Mouse (Mus musculus): ENCODE data around the gene Fstl1. TPM values are rescaled to one million over a fixed set of nuclear protein-coding genes. Genes with fewer than 3 reads are reported as not detected.
A peak's percentile ranks its signal among the peaks of the same experiment; 100 is the strongest.

Gene Fstl1
- polyA plus RNA-seq, 1 experiment: 25.8 TPM

DNA sequence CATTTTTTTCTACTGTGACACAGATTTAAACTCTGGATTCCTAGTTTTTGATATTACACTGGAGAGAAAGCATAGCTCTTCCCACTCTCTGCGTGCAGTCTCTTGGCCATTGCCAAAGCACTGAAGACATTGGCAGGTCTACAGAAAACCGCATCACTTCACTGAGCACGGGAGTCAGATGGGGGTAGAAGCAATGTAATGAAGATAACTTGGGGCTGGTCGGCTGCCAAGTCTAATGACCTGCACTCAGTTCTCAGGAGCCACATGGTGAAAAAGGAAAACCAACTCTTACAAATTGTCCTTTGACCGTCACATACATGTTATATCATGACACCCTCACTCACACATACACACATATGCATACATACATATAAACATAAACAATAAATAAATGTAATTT, 47.3 kb downstream of the Fstl1 start:
- WGBS: 40% methylated on average over 5 of the region's 5 CpGs
- H3K27ac ChIP-seq (ENCODE audit: insufficient read depth, low read depth, low read length): no peak overlapping the region
- H3K4me1 ChIP-seq (ENCODE audit: control insufficient read depth, insufficient read depth, low read length): no peaks in the 10 kb centered on the region
- no peaks in the 10 kb centered on the region for H3K36me3 ChIP-seq (ENCODE audit: control insufficient read depth, insufficient read depth, low read length)
- DNase-seq: peak; percentile 69
- TF ChIP-seq POLR2A (IDR thresholded peaks at IDR 0.05; ENCODE audit: low read depth, low read length) (no peak), CTCF (conservative IDR thresholded peaks at IDR 0.05; ENCODE audit: insufficient read depth, insufficient read length, low read depth, low read length) (no peak)
- H3K27me3 ChIP-seq (replicated peaks; ENCODE audit: control insufficient read depth, insufficient read depth, low read length): no peaks in the 10 kb centered on the region
- H3K4me3 ChIP-seq (ENCODE audit: insufficient read depth, low read depth, low read length): no peak overlapping the region

DNA sequence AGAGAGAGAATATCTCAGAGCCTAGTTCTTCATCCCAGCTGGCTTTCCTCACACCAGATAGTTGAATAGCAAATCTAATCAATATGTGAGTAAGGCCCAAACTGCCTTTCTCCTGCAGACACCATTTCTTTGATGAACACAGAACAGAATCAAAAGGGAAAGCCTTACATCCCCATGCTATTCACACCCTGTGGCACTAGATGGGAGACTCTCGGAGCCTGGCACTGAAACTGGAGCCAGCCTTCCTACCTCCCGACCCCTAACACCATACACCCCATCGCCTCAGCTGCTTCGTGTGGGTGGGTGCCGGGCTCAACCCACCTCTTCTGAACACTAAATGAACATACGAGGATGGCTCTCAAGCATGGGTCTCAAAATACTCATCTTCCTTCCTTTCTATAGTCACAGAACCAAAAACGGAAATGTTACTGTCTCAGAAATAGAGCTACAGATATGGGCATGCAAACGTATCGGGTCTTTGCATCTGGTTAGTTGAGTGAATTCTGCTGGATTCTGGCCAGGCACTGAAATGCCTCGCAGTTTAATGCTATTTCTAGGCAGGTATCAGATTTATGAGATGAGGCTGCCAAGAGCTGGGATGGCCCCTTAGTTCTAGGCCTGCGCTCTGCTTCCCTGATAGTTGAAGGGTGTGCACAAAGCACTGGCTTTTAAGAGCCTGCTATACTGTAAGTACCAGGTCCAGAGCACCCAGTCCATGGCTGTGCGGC, 48.3 kb downstream of the Fstl1 start:
- no peaks in the 10 kb centered on the region for H3K27me3 ChIP-seq (replicated peaks; ENCODE audit: control insufficient read depth, insufficient read depth, low read length)
- WGBS: 84% methylated on average over 12 of the region's 12 CpGs
- no peaks in the 10 kb centered on the region for H3K4me1 ChIP-seq (ENCODE audit: control insufficient read depth, insufficient read depth, low read length)
- no peak overlapping the region for H3K27ac ChIP-seq (ENCODE audit: insufficient read depth, low read depth, low read length)
- no peak for DNase-seq
- no peak overlapping the region for H3K4me3 ChIP-seq (ENCODE audit: insufficient read depth, low read depth, low read length)
- no peak for TF ChIP-seq CTCF (conservative IDR thresholded peaks at IDR 0.05; ENCODE audit: insufficient read depth, insufficient read length, low read depth, low read length)
- H3K36me3 ChIP-seq (ENCODE audit: control insufficient read depth, insufficient read depth, low read length): no peaks in the 10 kb centered on the region

DNA sequence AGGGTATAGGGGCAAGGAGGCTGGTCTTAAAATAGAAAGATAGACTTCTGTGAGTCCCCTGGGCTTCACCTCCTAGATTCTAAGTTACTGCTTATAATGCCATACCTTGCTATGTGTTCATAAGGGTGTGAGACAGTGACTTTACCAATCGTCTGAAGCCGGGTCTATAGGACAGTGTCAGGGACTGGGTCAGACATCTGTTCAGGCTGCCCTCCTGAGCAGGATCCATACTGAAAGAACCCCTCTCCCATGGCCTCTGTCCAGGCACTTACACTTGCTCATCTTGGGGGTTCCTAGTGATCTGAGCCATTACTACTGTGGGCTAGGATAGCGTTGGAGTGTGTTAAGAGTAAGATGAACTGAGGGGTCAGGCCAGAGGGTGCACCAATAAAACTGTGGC, 49.6 kb downstream of the Fstl1 start:
- Histone ChIP-seq H3K36me3 (ENCODE audit: control insufficient read depth, insufficient read depth, low read length) (no peaks in the 10 kb centered on the region), H3K27me3 (replicated peaks; ENCODE audit: control insufficient read depth, insufficient read depth, low read length) (no peaks in the 10 kb centered on the region), H3K4me3 (ENCODE audit: insufficient read depth, low read depth, low read length) (no peak overlapping the region), H3K27ac (ENCODE audit: insufficient read depth, low read depth, low read length) (no peak overlapping the region), H3K4me1 (ENCODE audit: control insufficient read depth, insufficient read depth, low read length) (no peaks in the 10 kb centered on the region)
- WGBS: 98% methylated on average over 3 of the region's 3 CpGs
- TF ChIP-seq CTCF (conservative IDR thresholded peaks at IDR 0.05; ENCODE audit: insufficient read depth, insufficient read length, low read depth, low read length): no peak
- TF ChIP-seq POLR2A (IDR thresholded peaks at IDR 0.05; ENCODE audit: low read depth, low read length): no peak
- DNase-seq: no peak

DNA sequence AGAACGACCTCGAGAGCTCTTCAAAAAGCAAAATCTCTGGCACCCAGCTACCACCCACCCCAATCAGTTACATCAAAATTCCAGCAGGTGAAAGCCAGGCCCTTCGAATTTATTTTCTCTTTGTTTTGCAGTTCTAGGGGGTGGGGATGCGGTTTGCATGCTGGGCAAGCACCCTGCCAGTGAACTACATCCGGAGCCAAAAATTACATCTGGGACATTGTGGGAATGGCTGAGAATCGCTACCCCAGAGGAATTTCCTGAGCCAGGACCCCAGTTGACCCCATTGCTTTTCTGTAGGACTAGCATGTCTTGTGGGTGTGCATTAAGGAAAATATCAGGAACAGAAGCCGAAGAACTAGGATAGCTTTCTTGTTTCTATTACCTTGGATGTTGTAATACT, 54.4 kb downstream of the Fstl1 start:
- TF ChIP-seq POLR2A (IDR thresholded peaks at IDR 0.05; ENCODE audit: low read depth, low read length) (no peak), CTCF (conservative IDR thresholded peaks at IDR 0.05; ENCODE audit: insufficient read depth, insufficient read length, low read depth, low read length) (no peak)
- Histone ChIP-seq H3K4me3 (ENCODE audit: insufficient read depth, low read depth, low read length) (no peak overlapping the region), H3K36me3 (ENCODE audit: control insufficient read depth, insufficient read depth, low read length) (peaks cover 1% of the 10 kb centered on the region; the same call in 1 of the 2 replicates), H3K4me1 (ENCODE audit: control insufficient read depth, insufficient read depth, low read length) (no peaks in the 10 kb centered on the region), H3K27ac (ENCODE audit: insufficient read depth, low read depth, low read length) (no peak overlapping the region), H3K27me3 (replicated peaks; ENCODE audit: control insufficient read depth, insufficient read depth, low read length) (no peaks in the 10 kb centered on the region)
- peak; percentile 33 for DNase-seq
- 53% methylated on average over 7 of the region's 7 CpGs for WGBS

DNA sequence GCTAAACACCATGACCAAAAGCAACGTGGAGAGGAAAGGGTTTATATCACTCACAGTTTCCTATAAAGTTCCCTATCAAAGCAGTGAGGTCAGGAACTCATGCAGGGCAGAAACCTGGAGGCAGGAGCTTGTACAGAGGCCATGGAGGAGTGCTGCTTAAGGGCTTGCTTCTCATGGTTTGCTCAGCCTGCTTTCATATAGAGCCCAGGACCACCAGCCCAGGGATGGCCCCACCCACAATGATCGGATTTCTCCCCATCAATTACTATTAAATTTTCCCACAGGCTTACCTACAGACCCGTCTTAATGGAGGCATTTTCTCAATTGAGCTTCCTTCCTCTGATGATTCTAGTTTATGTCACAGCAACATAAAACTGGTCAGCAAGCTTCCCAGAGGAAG, 60.9 kb downstream of the Fstl1 start:
- TF ChIP-seq POLR2A (IDR thresholded peaks at IDR 0.05; ENCODE audit: low read depth, low read length): no peak
- no peak overlapping the region for H3K4me3 ChIP-seq (ENCODE audit: insufficient read depth, low read depth, low read length)
- no peaks in the 10 kb centered on the region for H3K4me1 ChIP-seq (ENCODE audit: control insufficient read depth, insufficient read depth, low read length)
- H3K27ac ChIP-seq (ENCODE audit: insufficient read depth, low read depth, low read length): no peak overlapping the region
- WGBS: 62% methylated on average over 3 of the region's 3 CpGs
- H3K36me3 ChIP-seq (ENCODE audit: control insufficient read depth, insufficient read depth, low read length): no peaks in the 10 kb centered on the region
- no peaks in the 10 kb centered on the region for H3K27me3 ChIP-seq (replicated peaks; ENCODE audit: control insufficient read depth, insufficient read depth, low read length)
- no peak for DNase-seq

DNA sequence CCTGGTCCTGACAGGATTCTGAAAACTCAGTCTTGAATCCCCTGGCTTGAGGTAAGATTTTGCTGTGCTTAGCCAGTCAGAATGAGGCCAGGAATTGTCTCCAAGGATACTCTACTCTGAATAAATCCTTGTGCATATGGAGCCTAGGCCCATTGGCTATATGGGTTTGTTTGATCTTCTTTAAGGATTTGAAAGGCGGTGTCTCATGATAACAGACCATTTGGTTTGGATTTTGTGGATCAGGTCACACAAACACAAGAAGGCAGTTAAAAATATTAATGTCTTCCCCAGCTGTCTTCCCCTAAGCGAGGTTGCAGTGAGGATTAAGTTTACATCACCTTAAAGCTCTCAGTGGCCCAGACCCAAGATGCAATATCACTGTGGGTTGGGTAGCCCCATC, 65.8 kb downstream of the Fstl1 start:
- Histone ChIP-seq H3K4me3 (ENCODE audit: insufficient read depth, low read depth, low read length) (no peak overlapping the region), H3K27ac (ENCODE audit: insufficient read depth, low read depth, low read length) (no peak overlapping the region), H3K4me1 (ENCODE audit: control insufficient read depth, insufficient read depth, low read length) (no peaks in the 10 kb centered on the region), H3K27me3 (replicated peaks; ENCODE audit: control insufficient read depth, insufficient read depth, low read length) (no peaks in the 10 kb centered on the region), H3K36me3 (ENCODE audit: control insufficient read depth, insufficient read depth, low read length) (no peaks in the 10 kb centered on the region)
- WGBS: 90% methylated on average over 2 of the region's 2 CpGs
- TF ChIP-seq POLR2A (IDR thresholded peaks at IDR 0.05; ENCODE audit: low read depth, low read length): no peak
- no peak for TF ChIP-seq CTCF (conservative IDR thresholded peaks at IDR 0.05; ENCODE audit: insufficient read depth, insufficient read length, low read depth, low read length)
- no peak for DNase-seq

DNA sequence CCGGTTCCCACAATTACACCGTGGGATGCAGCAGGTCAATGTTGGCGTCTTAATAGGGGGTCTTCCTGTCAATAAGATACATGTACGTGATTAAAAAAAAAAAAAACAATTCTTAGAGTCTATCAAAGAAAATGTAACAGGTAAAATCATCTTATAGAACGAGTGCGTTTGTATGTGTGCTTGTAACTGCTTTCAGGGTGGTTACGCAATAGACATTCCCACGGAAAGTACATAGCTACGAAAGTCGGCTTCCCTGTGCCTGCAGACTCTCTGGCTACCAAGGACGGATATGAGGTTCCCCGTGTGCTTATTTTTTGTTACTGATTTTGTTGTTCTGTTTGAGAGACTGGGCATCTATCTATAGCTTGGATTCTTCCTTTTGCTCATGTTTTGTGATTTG, 67.1 kb downstream of the Fstl1 start:
- no peak for DNase-seq
- WGBS: 93% methylated on average over 12 of the region's 12 CpGs
- Histone ChIP-seq H3K4me3 (ENCODE audit: insufficient read depth, low read depth, low read length) (no peak overlapping the region), H3K36me3 (ENCODE audit: control insufficient read depth, insufficient read depth, low read length) (no peaks in the 10 kb centered on the region), H3K27me3 (replicated peaks; ENCODE audit: control insufficient read depth, insufficient read depth, low read length) (no peaks in the 10 kb centered on the region), H3K4me1 (ENCODE audit: control insufficient read depth, insufficient read depth, low read length) (no peaks in the 10 kb centered on the region), H3K27ac (ENCODE audit: insufficient read depth, low read depth, low read length) (no peak overlapping the region)
- TF ChIP-seq POLR2A (IDR thresholded peaks at IDR 0.05; ENCODE audit: low read depth, low read length) (no peak), CTCF (conservative IDR thresholded peaks at IDR 0.05; ENCODE audit: insufficient read depth, insufficient read length, low read depth, low read length) (no peak)
